Mouse (Mus musculus): Measurements from ENCODE around the gene Spata21.

The Spata21 gene

DNA sequence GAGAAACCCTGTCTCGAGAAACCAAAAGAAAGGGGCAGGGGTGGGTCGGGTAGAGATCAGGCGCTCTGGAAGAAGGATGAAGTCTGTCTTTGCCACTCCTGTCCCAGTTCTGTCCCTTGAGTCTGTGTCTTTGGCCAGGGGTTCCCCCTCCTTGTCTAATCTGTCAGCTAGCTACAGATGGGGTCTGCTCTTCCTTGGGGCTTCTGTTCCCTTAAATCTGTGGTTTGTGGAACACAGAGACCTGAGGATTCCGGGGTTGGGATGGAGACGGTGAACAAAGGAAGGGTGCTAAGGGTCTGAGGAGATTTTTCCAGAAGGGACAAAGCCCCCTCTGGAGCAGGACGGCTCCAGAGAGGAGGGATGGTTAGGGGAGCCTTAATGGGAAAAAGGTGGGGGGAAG is at the start of gene Spata21:
Gene Spata21, plus strand, starts transcription at position 301 of the 400 bp plus-strand sequence.
- no peak for DNase-seq

DNA sequence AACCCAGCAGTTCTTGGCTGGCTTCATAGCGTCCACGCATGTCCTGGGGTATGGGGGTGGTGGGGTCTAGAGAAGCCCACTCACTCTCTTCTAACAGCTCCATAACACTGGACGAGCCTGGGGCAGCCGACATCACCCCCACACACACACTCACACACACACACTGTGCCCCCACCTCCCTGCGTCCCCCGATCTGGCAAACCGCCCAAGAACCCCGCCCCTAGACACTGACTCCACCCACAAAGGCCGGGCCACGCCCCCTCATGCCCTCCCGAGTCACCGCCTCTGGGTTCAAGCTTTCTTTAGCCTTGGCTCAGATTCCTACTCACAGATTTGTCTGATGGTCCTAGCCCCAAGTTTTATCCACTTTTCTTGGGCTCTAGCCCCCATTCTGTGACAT is 47.0 kb upstream of the Spata21 start:
- no peak for DNase-seq

GRCm38 (mm10) chr4:141044816-141045215 is 43.3 kb upstream of the Spata21 start:
- DNase-seq = peak in 1 of 2 experiments; percentile 57

DNA sequence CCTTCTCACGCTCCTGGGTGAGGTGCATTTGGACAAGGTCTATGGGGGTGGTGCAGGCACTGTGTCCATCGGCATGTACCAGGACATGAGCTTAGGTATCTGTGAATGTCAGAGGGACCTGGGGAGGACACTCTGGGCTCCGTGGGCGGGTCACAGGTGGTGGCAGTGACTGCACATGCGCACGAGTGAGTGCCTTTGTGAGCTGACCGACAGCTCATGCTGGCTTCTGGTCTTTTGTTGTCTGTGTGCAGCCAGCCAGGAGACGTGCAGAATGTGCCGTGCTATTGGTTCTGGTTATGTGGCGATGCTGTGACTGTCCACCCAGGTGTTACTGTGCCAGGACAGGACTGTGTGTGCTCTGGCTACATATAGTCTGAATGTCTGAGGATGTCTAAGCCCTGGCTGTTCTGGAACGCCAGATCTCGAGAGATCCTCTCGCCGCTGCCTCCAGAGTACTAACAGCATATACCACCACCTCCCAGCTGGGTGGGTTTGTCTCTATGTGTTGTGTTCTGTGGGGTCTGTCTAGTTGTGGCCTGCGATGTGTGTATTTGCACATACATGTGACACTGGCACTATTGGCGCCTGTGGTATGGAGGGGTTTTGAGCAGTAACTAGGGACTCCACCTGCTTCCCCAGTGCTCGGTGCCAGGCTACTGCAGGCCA is 39.2 kb upstream of the Spata21 start:
- DNase-seq = no peak

- peak in 1 of 2 experiments; percentile 47 for DNase-seq
Observed at GRCm38 (mm10) chr4:141049476-141049835, 38.7 kb upstream of the Spata21 start.

DNA sequence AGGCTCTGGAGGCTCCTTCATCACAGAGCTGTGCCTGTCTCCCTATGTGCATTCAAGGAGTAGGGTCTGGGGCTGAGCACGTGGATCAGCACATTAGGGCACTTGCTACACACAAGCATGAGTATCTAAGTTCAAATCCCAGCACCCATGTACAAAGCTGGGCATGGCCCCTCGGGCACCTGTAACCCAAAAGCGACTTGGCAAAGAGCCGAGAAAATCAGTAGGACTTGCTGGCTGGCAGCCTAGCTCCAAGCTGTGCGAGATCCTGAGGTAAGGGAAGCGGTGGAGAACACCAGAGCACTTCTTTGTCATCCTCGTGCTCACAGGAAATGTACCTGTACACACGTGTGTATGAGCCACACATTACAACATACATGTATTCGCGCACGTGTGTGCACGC is 35.7 kb upstream of the Spata21 start:
- DNase-seq = no peak

- DNase-seq = no peak
Observed at GRCm38 (mm10) chr4:141053138-141053537, 35.0 kb upstream of the Spata21 start.

DNA sequence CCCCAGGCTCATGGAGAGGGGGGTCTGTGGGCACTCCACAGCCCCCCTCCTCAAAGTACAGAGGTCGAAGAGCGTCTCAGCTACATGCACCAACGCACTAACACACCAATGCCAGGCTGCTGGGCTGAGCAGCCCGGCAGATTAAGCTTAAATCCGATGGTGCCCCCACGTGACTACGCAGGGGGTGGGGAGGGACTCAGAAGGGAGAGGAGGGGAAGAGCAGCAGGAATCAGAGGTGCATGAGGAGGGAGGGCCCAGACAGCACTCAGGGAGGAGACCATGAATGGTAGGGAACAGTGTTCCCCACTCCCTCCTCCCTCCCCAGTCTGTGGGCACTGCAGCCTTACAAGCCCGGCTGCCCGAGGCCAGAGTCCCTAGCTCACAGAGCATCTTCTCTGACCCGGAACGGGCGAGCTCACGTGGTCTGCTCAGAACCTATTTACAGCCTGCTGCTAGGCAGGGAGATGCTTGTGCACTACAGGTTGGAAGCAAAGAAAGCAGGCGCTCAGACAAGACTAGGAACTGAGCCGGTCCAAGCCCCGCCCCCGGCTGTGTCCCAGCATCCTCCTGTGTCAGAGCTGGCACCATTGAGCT is 34.5 kb upstream of the Spata21 start:
- DNase-seq = no peak

DNA sequence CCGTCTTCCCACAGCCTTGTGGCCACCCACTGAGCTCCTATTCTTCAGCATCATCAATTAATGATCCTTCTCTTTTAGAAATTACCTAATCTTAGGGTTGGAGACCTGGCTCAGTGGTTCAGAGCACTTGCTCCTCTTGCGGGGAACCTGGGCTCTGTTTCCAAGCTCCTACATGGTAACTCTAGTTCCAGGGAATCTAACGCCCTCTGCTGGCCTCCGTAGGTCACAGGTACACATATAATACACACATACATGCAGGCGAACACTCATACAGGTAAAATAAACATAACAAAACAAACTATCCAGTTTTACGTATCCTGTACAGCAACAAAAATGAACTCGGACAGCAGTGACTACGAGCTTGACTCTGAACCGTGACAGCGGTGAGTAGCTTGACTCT is 31.2 kb upstream of the Spata21 start:
- DNase-seq = no peak

- no peak for DNase-seq
Observed at GRCm38 (mm10) chr4:141058835-141059234, 29.3 kb upstream of the Spata21 start.

- no peak for DNase-seq
Observed at GRCm38 (mm10) chr4:141059616-141060425, 28.3 kb upstream of the Spata21 start.

- DNase-seq = peak; percentile 98 to 99
Observed at GRCm38 (mm10) chr4:141060426-141061301, 27.5 kb upstream of the Spata21 start, which contains the start of gene Crocc. TSS of gene Crocc (minus strand) at chr4:141060550.

GRCm38 (mm10) chr4:141064104-141064659 is 24.0 kb upstream of the Spata21 start:
- DNase-seq = no peak

GRCm38 (mm10) chr4:141065123-141065522 is 23.0 kb upstream of the Spata21 start:
- peak; percentile 76 to 84 for DNase-seq

- DNase-seq = peak; percentile 68 to 77
Observed at GRCm38 (mm10) chr4:141066709-141067515, 21.2 kb upstream of the Spata21 start.

GRCm38 (mm10) chr4:141067516-141068046 is 20.6 kb upstream of the Spata21 start:
- no peak for DNase-seq

DNA sequence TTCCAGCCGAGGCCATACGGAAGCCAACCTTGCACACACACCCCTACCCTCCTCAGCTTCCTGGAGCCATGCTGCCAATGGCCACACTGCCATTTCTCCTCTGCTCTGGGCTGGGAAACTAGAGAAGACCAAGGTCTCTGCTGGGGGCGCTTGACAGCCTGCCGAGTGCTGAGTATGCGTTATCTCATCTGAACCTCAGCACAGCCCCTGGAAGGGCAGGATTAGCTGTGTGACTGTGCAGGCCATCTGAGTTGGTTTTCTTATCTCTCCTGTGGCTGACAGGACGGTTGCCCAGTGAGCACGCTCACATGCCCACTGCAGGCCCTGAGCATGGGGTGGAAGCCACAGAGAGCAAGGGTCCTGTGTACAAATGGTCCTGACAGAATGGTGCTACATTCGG is 19.5 kb upstream of the Spata21 start:
- no peak for DNase-seq

- DNase-seq = peak; percentile 63 to 73
Observed at GRCm38 (mm10) chr4:141069731-141070130, 18.4 kb upstream of the Spata21 start.

DNA sequence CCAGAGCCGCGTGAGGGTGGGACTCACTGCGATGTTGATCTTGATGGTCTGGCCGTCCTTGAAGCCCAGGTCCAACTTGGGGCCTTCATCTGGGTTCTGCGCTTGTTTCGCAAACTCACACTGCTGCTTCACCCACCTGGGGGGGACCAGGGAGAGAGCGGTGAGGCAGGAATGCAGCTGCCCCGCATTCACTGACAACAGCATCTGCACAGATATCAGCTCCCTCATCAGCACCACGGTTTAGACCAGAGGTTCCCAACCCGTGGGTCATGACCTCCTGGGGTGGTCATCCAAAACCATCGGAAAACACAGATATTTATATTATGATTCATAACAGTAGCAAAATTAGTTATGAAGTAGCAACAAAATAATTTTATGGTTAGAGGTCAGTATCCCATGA is 15.6 kb upstream of the Spata21 start:
- no peak for DNase-seq

DNA sequence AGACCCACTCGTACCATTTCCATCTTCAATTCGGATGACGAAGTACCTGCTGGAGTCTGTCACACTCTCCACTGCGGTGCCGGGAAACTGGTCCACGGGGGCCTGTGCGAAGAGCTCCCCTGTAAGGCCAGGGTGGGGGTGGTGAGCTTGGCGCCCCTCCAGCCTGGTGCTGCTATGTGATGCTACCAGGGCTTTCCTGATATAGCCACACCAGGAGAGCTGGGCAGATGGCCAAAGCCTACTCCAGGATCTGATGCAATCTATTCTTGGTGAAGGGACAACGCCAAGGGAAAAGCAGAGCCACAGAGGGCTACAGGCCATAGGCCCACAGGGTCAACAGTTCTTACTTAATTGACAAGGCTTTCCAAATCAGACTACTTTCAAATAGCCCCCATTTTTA is 14.5 kb upstream of the Spata21 start:
- DNase-seq = peak; percentile 69 to 86

- DNase-seq = no peak
Observed at GRCm38 (mm10) chr4:141074109-141074508, 14.0 kb upstream of the Spata21 start.

All from lung, adult 18-20 months (tissue).